Mouse (Mus musculus): ENCODE measurements at regions not wholly inside any gene's neighbourhood (a gene's known extent, or its start where the extent isn't known, plus 50 kb on each side); places are given as distances from the start of the nearest gene placed in this dataset.

DNA sequence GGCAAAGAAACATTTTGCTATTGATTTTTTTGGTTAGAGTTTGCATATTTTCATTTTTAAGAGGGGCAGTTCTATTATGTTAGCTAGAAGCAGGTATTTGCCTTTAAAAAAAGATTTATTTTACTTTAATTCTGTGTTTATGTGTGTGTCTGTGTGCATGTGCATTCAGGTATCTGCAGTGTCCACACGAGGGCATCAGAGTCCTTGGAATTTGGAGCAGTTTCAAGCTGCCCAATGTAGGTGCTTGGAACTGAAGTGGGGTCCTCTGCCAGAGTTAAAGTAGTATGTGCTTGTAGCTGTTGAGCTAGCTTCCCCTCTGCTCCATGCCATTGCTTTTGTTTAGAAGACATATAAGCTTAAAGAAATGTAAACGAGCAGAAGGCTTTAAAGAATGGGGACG lies 89.1 kb downstream of the 9330182O14Rik start:
- 90% methylated on average over 3 of the region's 3 CpGs for WGBS
- DNase-seq = no peak
- no peaks in the 10 kb centered on the region for H3K27me3 ChIP-seq (replicated peaks; ENCODE audit: control insufficient read depth, insufficient read depth, low read length)

DNA sequence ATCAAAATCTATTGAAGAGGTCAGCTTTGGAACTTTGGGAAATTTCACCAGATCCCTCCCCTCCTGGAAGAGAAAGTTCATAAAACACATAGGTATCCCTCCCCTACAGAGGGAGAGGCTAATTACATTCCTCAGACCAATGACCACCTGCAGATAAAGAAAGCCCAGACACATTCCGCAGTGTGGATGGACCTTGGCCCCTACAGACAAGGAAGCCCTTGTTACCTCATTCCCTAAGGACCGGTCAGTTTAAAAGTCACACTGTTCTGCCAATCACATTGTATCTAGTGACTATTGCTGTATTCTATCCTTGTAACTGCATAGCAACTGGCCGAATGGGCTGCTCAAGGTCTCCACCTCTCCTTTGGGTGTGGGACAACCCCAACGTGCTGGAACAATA lies 107.6 kb downstream of the 9330182O14Rik start:
- TF ChIP-seq CTCF (conservative IDR thresholded peaks at IDR 0.05; ENCODE audit: insufficient read depth, insufficient read length, low read depth, low read length) (no peak), POLR2A (IDR thresholded peaks at IDR 0.05; ENCODE audit: low read depth, low read length) (no peak)
- H3K27ac ChIP-seq (ENCODE audit: insufficient read depth, low read depth, low read length) = no peak overlapping the region
- WGBS = 53% methylated on average over 4 of the region's 4 CpGs
- H3K4me3 ChIP-seq (ENCODE audit: insufficient read depth, low read depth, low read length) = no peak overlapping the region
- no peaks in the 10 kb centered on the region for H3K36me3 ChIP-seq (ENCODE audit: control insufficient read depth, insufficient read depth, low read length)
- H3K27me3 ChIP-seq (replicated peaks; ENCODE audit: control insufficient read depth, insufficient read depth, low read length) = no peaks in the 10 kb centered on the region
- no peak for DNase-seq
- H3K4me1 ChIP-seq (ENCODE audit: control insufficient read depth, insufficient read depth, low read length) = no peaks in the 10 kb centered on the region

More for the DNA sequence above, 89.1 kb downstream of the 9330182O14Rik start:
- no peak overlapping the region for H3K27ac ChIP-seq (ENCODE audit: insufficient read depth, low read depth, low read length)
- H3K4me1 ChIP-seq (ENCODE audit: control insufficient read depth, insufficient read depth, low read length) = no peaks in the 10 kb centered on the region
- H3K4me3 ChIP-seq (ENCODE audit: insufficient read depth, low read depth, low read length) = no peak overlapping the region
- TF ChIP-seq CTCF (conservative IDR thresholded peaks at IDR 0.05; ENCODE audit: insufficient read depth, insufficient read length, low read depth, low read length) (peak; percentile 23; the same call in 1 of the 2 replicates), POLR2A (IDR thresholded peaks at IDR 0.05; ENCODE audit: low read depth, low read length) (no peak)
- no peaks in the 10 kb centered on the region for H3K36me3 ChIP-seq (ENCODE audit: control insufficient read depth, insufficient read depth, low read length)

DNA sequence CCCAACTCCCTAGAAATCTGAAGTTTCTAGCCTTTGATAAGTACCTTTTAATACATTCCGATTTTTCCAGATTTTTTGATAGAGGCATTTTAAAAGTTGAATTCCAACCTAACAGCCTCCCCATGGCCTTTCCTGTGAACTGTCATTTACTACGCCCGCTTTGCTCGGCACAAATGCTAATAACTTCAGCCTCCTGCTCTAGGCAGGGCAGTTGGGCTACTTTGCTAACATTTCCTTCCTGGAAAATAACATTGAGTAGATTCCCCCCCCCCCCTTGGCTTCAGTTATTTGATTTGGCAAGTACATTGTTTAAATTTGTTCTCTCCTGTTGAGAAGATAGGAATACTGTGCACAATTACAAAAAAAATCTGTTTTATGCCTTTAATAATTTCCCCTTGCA lies 114.8 kb downstream of the 9330182O14Rik start:
- Histone ChIP-seq H3K36me3 (ENCODE audit: control insufficient read depth, insufficient read depth, low read length) (no peaks in the 10 kb centered on the region), H3K4me3 (ENCODE audit: insufficient read depth, low read depth, low read length) (no peak overlapping the region), H3K27me3 (replicated peaks; ENCODE audit: control insufficient read depth, insufficient read depth, low read length) (no peaks in the 10 kb centered on the region), H3K27ac (ENCODE audit: insufficient read depth, low read depth, low read length) (no peak overlapping the region), H3K4me1 (ENCODE audit: control insufficient read depth, insufficient read depth, low read length) (no peaks in the 10 kb centered on the region)
- no peak for TF ChIP-seq POLR2A (IDR thresholded peaks at IDR 0.05; ENCODE audit: low read depth, low read length)
- no peak for TF ChIP-seq CTCF (conservative IDR thresholded peaks at IDR 0.05; ENCODE audit: insufficient read depth, insufficient read length, low read depth, low read length)
- WGBS = 63% methylated on average over 4 of the region's 4 CpGs
- no peak for DNase-seq

DNA sequence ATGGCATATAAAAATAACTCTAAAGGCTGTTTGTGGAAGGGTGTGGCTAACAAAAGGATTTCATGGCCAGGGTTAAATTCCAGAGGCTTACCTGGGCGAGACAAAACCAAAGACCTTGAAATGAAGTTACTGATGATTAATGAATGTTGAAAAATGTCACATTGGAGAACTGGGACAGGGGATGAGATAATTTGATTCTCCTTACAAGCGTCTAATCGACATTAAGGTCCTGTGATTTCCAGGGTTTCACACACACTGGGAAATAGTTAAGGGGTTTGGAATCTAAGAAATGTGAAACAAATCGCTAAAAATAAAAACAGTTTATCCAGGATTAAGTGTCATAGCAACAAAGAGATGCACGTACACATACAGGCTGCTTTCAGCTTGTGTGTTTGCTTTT lies 125.3 kb downstream of the 9330182O14Rik start:
- TF ChIP-seq POLR2A (IDR thresholded peaks at IDR 0.05; ENCODE audit: low read depth, low read length) (no peak), CTCF (conservative IDR thresholded peaks at IDR 0.05; ENCODE audit: insufficient read depth, insufficient read length, low read depth, low read length) (no peak)
- 31% methylated on average over 5 of the region's 5 CpGs for WGBS
- Histone ChIP-seq H3K27me3 (replicated peaks; ENCODE audit: control insufficient read depth, insufficient read depth, low read length) (no peaks in the 10 kb centered on the region; the same call in 1 of the 2 replicates), H3K36me3 (ENCODE audit: control insufficient read depth, insufficient read depth, low read length) (no peaks in the 10 kb centered on the region), H3K4me1 (ENCODE audit: control insufficient read depth, insufficient read depth, low read length) (no peaks in the 10 kb centered on the region), H3K4me3 (ENCODE audit: insufficient read depth, low read depth, low read length) (no peak overlapping the region), H3K27ac (ENCODE audit: insufficient read depth, low read depth, low read length) (no peak overlapping the region)
- no peak for DNase-seq

DNA sequence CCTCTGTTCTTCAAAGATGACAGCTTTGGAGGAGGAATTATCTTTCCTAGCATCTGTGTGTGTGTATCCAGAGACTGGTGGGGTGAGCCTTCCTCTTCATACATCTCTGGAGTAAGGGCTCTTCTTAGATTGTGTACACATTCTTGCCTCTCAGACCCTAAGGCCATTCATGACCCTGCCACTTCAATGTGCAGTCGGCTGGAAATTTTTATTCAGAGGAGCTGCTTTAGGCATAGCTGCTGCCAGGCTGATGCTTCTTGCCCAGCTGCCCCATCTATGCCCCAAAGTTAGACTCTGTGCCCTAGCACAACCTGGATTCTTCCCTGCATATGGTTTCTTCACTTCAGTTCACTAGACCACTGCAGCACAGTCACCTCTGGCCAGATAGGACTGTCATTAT lies 144.9 kb downstream of the 9330182O14Rik start:
- WGBS = 71% methylated on average over 1 of the region's 1 CpGs
- no peak for TF ChIP-seq CTCF (conservative IDR thresholded peaks at IDR 0.05; ENCODE audit: insufficient read depth, insufficient read length, low read depth, low read length)
- TF ChIP-seq POLR2A (IDR thresholded peaks at IDR 0.05; ENCODE audit: low read depth, low read length) = no peak
- no peak overlapping the region for H3K4me3 ChIP-seq (ENCODE audit: insufficient read depth, low read depth, low read length)
- H3K27me3 ChIP-seq (replicated peaks; ENCODE audit: control insufficient read depth, insufficient read depth, low read length) = no peaks in the 10 kb centered on the region
- H3K4me1 ChIP-seq (ENCODE audit: control insufficient read depth, insufficient read depth, low read length) = no peaks in the 10 kb centered on the region
- no peaks in the 10 kb centered on the region for H3K36me3 ChIP-seq (ENCODE audit: control insufficient read depth, insufficient read depth, low read length)
- no peak for DNase-seq
- no peak overlapping the region for H3K27ac ChIP-seq (ENCODE audit: insufficient read depth, low read depth, low read length)

DNA sequence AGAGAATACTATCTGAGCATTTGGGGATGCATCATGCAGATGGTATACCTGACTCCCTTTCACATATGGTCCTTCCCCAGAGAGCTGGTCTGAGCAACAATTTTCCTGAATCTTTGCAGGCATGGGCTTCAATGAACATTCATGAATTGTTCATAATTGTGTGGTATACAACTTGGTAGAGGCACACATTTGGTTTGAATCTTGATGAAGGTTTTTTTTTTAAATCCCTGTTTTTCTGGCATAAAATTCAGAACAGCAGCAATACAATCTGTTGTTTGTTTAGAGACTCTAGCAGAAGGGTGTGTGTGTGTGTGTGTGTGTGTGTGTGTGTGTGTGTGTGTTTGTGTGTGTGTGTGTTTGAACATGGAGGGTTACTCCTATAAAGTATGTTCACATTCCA lies 146.4 kb downstream of the 9330182O14Rik start:
- H3K4me1 ChIP-seq (ENCODE audit: control insufficient read depth, insufficient read depth, low read length) = no peaks in the 10 kb centered on the region
- H3K36me3 ChIP-seq (ENCODE audit: control insufficient read depth, insufficient read depth, low read length) = no peaks in the 10 kb centered on the region
- DNase-seq = no peak
- no peak overlapping the region for H3K4me3 ChIP-seq (ENCODE audit: insufficient read depth, low read depth, low read length)
- no peak overlapping the region for H3K27ac ChIP-seq (ENCODE audit: insufficient read depth, low read depth, low read length)
- TF ChIP-seq CTCF (conservative IDR thresholded peaks at IDR 0.05; ENCODE audit: insufficient read depth, insufficient read length, low read depth, low read length) (no peak), POLR2A (IDR thresholded peaks at IDR 0.05; ENCODE audit: low read depth, low read length) (no peak)
- H3K27me3 ChIP-seq (replicated peaks; ENCODE audit: control insufficient read depth, insufficient read depth, low read length) = no peaks in the 10 kb centered on the region

DNA sequence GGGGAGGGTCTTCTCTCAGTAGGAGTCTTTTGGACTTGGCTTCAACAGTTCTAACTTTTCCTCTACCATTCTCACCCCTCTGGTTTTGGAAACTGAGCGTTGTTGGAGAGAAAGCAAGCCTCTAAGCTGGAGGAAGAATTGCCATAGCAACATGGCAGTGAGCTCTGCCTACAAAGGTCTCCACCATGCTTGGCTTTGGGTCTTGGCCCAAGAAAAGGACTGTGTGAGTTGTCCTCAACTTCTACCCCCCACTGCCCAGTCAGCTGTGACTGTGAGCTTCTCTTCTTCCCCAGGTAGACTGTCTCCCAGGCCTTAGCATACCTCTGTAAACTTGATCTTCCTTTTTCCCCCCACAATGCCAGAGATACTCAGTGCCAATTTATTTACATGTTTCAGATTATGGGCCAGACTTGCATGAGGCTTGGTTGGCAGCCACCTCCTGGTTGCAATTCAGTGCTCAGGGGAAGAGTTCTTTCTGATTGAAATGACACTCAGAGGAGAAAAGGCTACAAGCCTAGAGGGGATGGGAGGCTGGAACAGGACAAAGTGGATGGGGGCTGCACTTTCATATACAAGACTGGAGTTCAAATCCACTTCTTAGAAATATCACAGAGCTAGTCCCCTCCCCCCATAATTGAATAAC lies 147.0 kb downstream of the 9330182O14Rik start:
- Histone ChIP-seq H3K36me3 (ENCODE audit: control insufficient read depth, insufficient read depth, low read length) (no peaks in the 10 kb centered on the region), H3K4me1 (ENCODE audit: control insufficient read depth, insufficient read depth, low read length) (no peaks in the 10 kb centered on the region), H3K4me3 (ENCODE audit: insufficient read depth, low read depth, low read length) (no peak overlapping the region), H3K27ac (ENCODE audit: insufficient read depth, low read depth, low read length) (no peak overlapping the region), H3K27me3 (replicated peaks; ENCODE audit: control insufficient read depth, insufficient read depth, low read length) (no peaks in the 10 kb centered on the region)
- DNase-seq = no peak
- no peak for TF ChIP-seq CTCF (conservative IDR thresholded peaks at IDR 0.05; ENCODE audit: insufficient read depth, insufficient read length, low read depth, low read length)
- TF ChIP-seq POLR2A (IDR thresholded peaks at IDR 0.05; ENCODE audit: low read depth, low read length) = no peak
- 86% methylated on average over 1 of the region's 1 CpGs for WGBS

Measured in kidney, adult 2 months (tissue).